Mouse (Mus musculus) B cell, adult (primary cell): ENCODE measurements around the gene 0610037L13Rik. TPM values are rescaled to one million over a fixed set of nuclear protein-coding genes. Genes with fewer than 3 reads are reported as not detected.

Source experiments
- total RNA-seq: library from RNA; stranded (reverse); gene quantifications from 4 replicates; pipeline ENCODE4 v1.2.4, GENCODE M21; 2023; ENCODE audit not compliant: inconsistent age

0610037L13Rik gene
- total RNA-seq, result 36.7 to 59.7 TPM (median 46.6 TPM) in 4 replicates

GRCm38 (mm10) chr4:107889731-107890432, at the start of gene 0610037L13Rik:
Gene 0610037L13Rik, plus strand, starts transcription at chr4:107889813.

GRCm38 (mm10) chr4:107879254-107880050, 10.2 kb upstream of the 0610037L13Rik start, which contains the start of gene Magoh:
Gene Magoh, plus strand, starts transcription at chr4:107879755.

GRCm38 (mm10) chr4:107923145-107923802, 33.7 kb downstream of the 0610037L13Rik start, which contains the start of gene Cpt2:
Gene Cpt2, minus strand, starts transcription at chr4:107923610.

Other genes starting within 250 kb of the 0610037L13Rik start
- gene Dmrtb1, start 205.6 kb upstream of the 0610037L13Rik start, total RNA-seq, result not detected in 4 replicates
- 0.75 to 1.9 TPM (median 1.7 TPM) in 4 replicates for gene Lrp8, start 87.6 kb upstream of the 0610037L13Rik start, total RNA-seq
- gene Magoh, start 10.1 kb upstream of the 0610037L13Rik start, total RNA-seq, result 93.3 to 105 TPM (median 97.7 TPM) in 4 replicates
- gene Cpt2, start 33.8 kb downstream of the 0610037L13Rik start, total RNA-seq, result 10.8 to 14.2 TPM (median 11.3 TPM) in 4 replicates
- not detected in 4 replicates for gene Slc1a7, start 78.5 kb downstream of the 0610037L13Rik start, total RNA-seq
- 0.60 to 0.80 TPM (median 0.61 TPM) in 3 of 4 replicates, not detected in the other for gene Podn, start 206.6 kb downstream of the 0610037L13Rik start, total RNA-seq